Comparison of ENCODE assay signal across 21 mouse cellular contexts in the genomic region with DNA sequence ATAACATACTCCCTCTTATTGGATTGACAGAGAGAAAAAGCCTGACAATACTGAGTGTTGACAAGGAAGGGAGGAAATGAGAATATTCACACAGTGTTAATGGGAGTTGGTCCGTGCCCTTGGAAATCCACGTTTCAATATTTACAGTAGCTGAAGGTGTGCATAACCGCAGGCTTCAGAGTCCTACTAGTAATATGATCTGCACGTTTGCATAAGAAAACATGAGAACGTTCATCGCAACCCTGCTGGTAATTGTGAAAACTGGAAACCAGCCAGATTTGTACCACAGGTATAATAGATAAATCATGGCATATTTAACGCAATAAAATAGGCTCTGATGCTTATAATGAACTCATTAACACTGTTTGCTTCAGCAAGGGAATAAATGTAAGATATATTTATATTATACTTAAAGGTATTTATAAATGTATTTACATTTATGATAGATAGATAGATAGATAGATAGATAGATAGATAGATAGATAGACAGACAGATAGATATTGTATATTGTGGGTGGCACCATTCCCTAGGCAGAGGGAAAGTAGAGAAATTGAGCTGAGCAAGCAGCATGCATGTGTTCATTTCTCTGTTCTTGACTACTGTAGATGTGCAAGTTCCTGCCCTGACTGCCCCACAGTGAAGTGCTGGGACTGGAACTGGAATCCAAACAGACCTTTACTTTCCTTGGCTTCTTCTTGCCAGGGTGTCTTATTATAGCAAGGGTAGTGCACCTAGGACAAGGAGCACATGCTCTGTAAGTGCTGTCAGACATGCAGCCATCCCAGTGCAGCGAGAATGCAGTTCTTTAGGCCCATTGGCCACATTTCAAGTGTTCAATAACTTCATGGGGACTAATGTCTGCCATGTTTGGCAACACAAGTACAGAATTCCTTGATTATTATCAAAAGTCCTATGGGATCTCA.
A peak's percentile ranks its signal among the peaks of the same experiment; 100 is the strongest.
DNase-seq lines count a peak whose midpoint lies in the region; ATAC-seq and TF ChIP-seq lines count a peak whose summit lies in the region.
"Had no signal": no experiment of that assay in that cellular context is flagged by ENCODE, and none has a peak within 500 bp of the region (broad histone marks: within the 10 kb centered on the region; RNA-seq: fewer than 3 reads in every experiment).

No protein-coding gene starts in this region.

- no peak for ATAC-seq in lung, embryonic 14.5 days (ENCODE audit: insufficient read depth)
- no peak for ATAC-seq in midbrain, embryonic 11.5 days (ENCODE audit: low FRiP score)
- ATAC-seq in midbrain, embryonic 15.5 days (replicated peaks) = no peak
- peak; percentile 58; the same call in 1 of the 2 replicates for ATAC-seq in stomach, embryonic 14.5 days (ENCODE audit: insufficient number of reproducible peaks, insufficient read depth, low FRiP score, low read depth)
- ATAC-seq: CD4-positive, CD25-positive, alpha-beta regulatory T cell, adult 4 months; forebrain, embryonic 16.5 days had no signal

- H3K27me3 ChIP-seq in lung, embryonic 14.5 days (ENCODE audit: insufficient read depth, low read length) = no peaks in the 10 kb centered on the region
- no peaks in the 10 kb centered on the region for H3K27me3 ChIP-seq in midbrain, embryonic 11.5 days (ENCODE audit: control insufficient read depth, insufficient read depth, low read length)
- H3K27me3 ChIP-seq in midbrain, embryonic 15.5 days (replicated peaks) = no peaks in the 10 kb centered on the region
- no peaks in the 10 kb centered on the region for H3K27me3 ChIP-seq in stomach, embryonic 14.5 days (ENCODE audit: control insufficient read depth, insufficient read depth, low read length)
- H3K27me3 ChIP-seq: embryonic facial prominence, embryonic 12.5 days; forebrain, embryonic 12.5 days; heart, embryonic 12.5 days; hindbrain, embryonic 15.5 days had no signal

- peak; percentile 46 for DNase-seq in lung, embryonic 14.5 days
- no peak for DNase-seq in lung, postnatal 10 days
- DNase-seq in midbrain, embryonic 11.5 days (ENCODE audit: low spot score, missing footprints) = peak; percentile 67
- DNase-seq in ovary, postnatal 10 days (ENCODE audit: low spot score) = no peak
- DNase-seq in thymus, adult 18-20 months = no peak
- DNase-seq: adrenal gland, postnatal 10 days; B cell, adult 2 months; cerebellum, adult 11 months; cerebellum, adult 8-10 months; cerebellum, postnatal 14 days; embryo, embryonic 11 days; gastrocnemius, postnatal 14 days had no signal

- no peak for TF ChIP-seq CTCF in lung, embryonic 14.5 days (IDR thresholded peaks at IDR 0.05; ENCODE audit: low read depth)

- no peak overlapping the region for H3K4me3 ChIP-seq in lung, embryonic 14.5 days (ENCODE audit: low read depth, low read length)
- no peak overlapping the region for H3K4me3 ChIP-seq in midbrain, embryonic 11.5 days (ENCODE audit: low read depth, low read length)
- H3K4me3 ChIP-seq in midbrain, embryonic 15.5 days = no peak overlapping the region
- no peak overlapping the region for H3K4me3 ChIP-seq in stomach, embryonic 14.5 days (ENCODE audit: low read depth, low read length)
- H3K4me3 ChIP-seq: embryonic facial prominence, embryonic 12.5 days; forebrain, embryonic 12.5 days; heart, embryonic 12.5 days; hindbrain, embryonic 15.5 days had no signal

- H3K9ac ChIP-seq in lung, embryonic 14.5 days = no peak overlapping the region
- H3K9ac ChIP-seq in midbrain, embryonic 11.5 days (ENCODE audit: low read length) = no peak overlapping the region
- H3K9ac ChIP-seq in midbrain, embryonic 15.5 days = no peak overlapping the region
- H3K9ac ChIP-seq in stomach, embryonic 14.5 days (replicated peaks; ENCODE audit: low read depth, low read length) = no peak overlapping the region
- H3K9ac ChIP-seq: embryonic facial prominence, embryonic 12.5 days; forebrain, embryonic 12.5 days; heart, embryonic 12.5 days; hindbrain, embryonic 15.5 days had no signal

- no peaks in the 10 kb centered on the region for H3K9me3 ChIP-seq in lung, embryonic 14.5 days (ENCODE audit: low read depth, low read length)
- no peaks in the 10 kb centered on the region for H3K9me3 ChIP-seq in midbrain, embryonic 11.5 days (ENCODE audit: control insufficient read depth, low read length)
- no peaks in the 10 kb centered on the region for H3K9me3 ChIP-seq in midbrain, embryonic 15.5 days
- H3K9me3 ChIP-seq in stomach, embryonic 14.5 days (ENCODE audit: control insufficient read depth, low read depth, low read length) = no peaks in the 10 kb centered on the region
- H3K9me3 ChIP-seq: embryonic facial prominence, embryonic 12.5 days; forebrain, embryonic 12.5 days; G1E; heart, embryonic 12.5 days; hindbrain, embryonic 15.5 days had no signal

- no peaks in the 10 kb centered on the region for H3K36me3 ChIP-seq in lung, embryonic 14.5 days (ENCODE audit: insufficient read depth)
- no peaks in the 10 kb centered on the region for H3K36me3 ChIP-seq in midbrain, embryonic 11.5 days (ENCODE audit: control insufficient read depth, insufficient read depth, low read length)
- no peaks in the 10 kb centered on the region for H3K36me3 ChIP-seq in midbrain, embryonic 15.5 days (replicated peaks)
- H3K36me3 ChIP-seq in stomach, embryonic 14.5 days (ENCODE audit: control insufficient read depth, insufficient read depth, low read length) = no peaks in the 10 kb centered on the region
- H3K36me3 ChIP-seq: embryonic facial prominence, embryonic 12.5 days; forebrain, embryonic 12.5 days; G1E; heart, embryonic 12.5 days; hindbrain, embryonic 15.5 days had no signal

- 60% methylated on average over 8 of the region's 8 CpGs for WGBS in lung, embryonic 14.5 days
- 86% methylated on average over 8 of the region's 8 CpGs for WGBS in midbrain, embryonic 11.5 days
- 82% methylated on average over 8 of the region's 8 CpGs for WGBS in midbrain, embryonic 15.5 days
- 60% methylated on average over 8 of the region's 8 CpGs for WGBS in stomach, embryonic 14.5 days

- H3K4me2 ChIP-seq in lung, embryonic 14.5 days = no peak overlapping the region
- no peak overlapping the region for H3K4me2 ChIP-seq in midbrain, embryonic 11.5 days
- H3K4me2 ChIP-seq in midbrain, embryonic 15.5 days = no peak overlapping the region
- no peak overlapping the region for H3K4me2 ChIP-seq in stomach, embryonic 14.5 days (replicated peaks; ENCODE audit: low read depth, low read length)
- H3K4me2 ChIP-seq: embryonic facial prominence, embryonic 12.5 days; forebrain, embryonic 12.5 days; heart, embryonic 12.5 days; hindbrain, embryonic 15.5 days had no signal

- H3K4me1 ChIP-seq in lung, embryonic 14.5 days (ENCODE audit: insufficient read depth) = no peaks in the 10 kb centered on the region
- H3K4me1 ChIP-seq in midbrain, embryonic 11.5 days (ENCODE audit: control insufficient read depth, insufficient read depth, low read length) = no peaks in the 10 kb centered on the region
- no peaks in the 10 kb centered on the region for H3K4me1 ChIP-seq in midbrain, embryonic 15.5 days
- no peaks in the 10 kb centered on the region for H3K4me1 ChIP-seq in stomach, embryonic 14.5 days (ENCODE audit: control insufficient read depth, insufficient read depth, low read length)
- H3K4me1 ChIP-seq: embryonic facial prominence, embryonic 12.5 days; forebrain, embryonic 12.5 days; heart, embryonic 12.5 days; hindbrain, embryonic 15.5 days had no signal

- no peak overlapping the region for H3K27ac ChIP-seq in lung, embryonic 14.5 days (ENCODE audit: low read depth)
- no peak overlapping the region for H3K27ac ChIP-seq in midbrain, embryonic 11.5 days (ENCODE audit: low read depth, low read length)
- H3K27ac ChIP-seq in midbrain, embryonic 15.5 days = no peak overlapping the region
- H3K27ac ChIP-seq in stomach, embryonic 14.5 days (ENCODE audit: low read length) = no peak overlapping the region
- H3K27ac ChIP-seq: embryonic facial prominence, embryonic 12.5 days; forebrain, embryonic 12.5 days; hindbrain, embryonic 15.5 days had no signal

Comparison
In these comparisons a context has a peak if more than half of its experiments do, and no peak if none do; other contexts are left out.
1. DNase-seq: peak in lung, embryonic 14.5 days (single experiment) and midbrain, embryonic 11.5 days (single experiment); none in lung, postnatal 10 days (single experiment), ovary, postnatal 10 days (single experiment) and thymus, adult 18-20 months (0 of 2).